Mouse (Mus musculus) neural tube, embryonic 14.5 days (tissue): ENCODE measurements around the gene Dcakd. TPM values are rescaled to one million over a fixed set of nuclear protein-coding genes. Genes with fewer than 3 reads are reported as not detected.
A peak's percentile ranks its signal among the peaks of the same experiment; 100 is the strongest.

Experiments
- ATAC-seq: fragments of 200-750 bp; cut with Nextera tagmentation; 2 replicates; pipeline ENCODE4 v1.8.0; 2017; ENCODE audit warnings: low read depth, mild to moderate bottlenecking, moderate TSS enrichment, moderate library complexity
- H3K27ac ChIP-seq: fragments of 300-500 bp; sonication (generic); 2 replicates; pipeline ENCODE4 v1.5.1; 2014; ENCODE audit warnings: low read depth, mild to moderate bottlenecking, control low read depth, low read length, moderate library complexity, mixed read lengths
- H3K27me3 ChIP-seq: fragments of 300-500 bp; sonication (generic); 2 replicates; pipeline ENCODE4 v1.6.1; 2014; ENCODE audit warnings: low read length; ENCODE audit not compliant: control insufficient read depth, insufficient read depth
- H3K36me3 ChIP-seq: fragments of 300-500 bp; sonication (generic); 2 replicates; pipeline ENCODE4 v1.6.1; 2014; ENCODE audit warnings: low read length, mixed read lengths; ENCODE audit not compliant: control insufficient read depth, insufficient read depth
- H3K4me1 ChIP-seq: fragments of 300-500 bp; sonication (generic); 2 replicates; pipeline ENCODE4 v1.6.1; 2014; ENCODE audit warnings: low read length; ENCODE audit not compliant: control insufficient read depth, insufficient read depth
- H3K4me2 ChIP-seq: fragments of 300-500 bp; sonication (generic); 2 replicates; pipeline ENCODE4 v1.6.1; 2014; ENCODE audit warnings: mild to moderate bottlenecking, low read depth, low read length, control low read depth
- H3K4me3 ChIP-seq: fragments of 300-500 bp; sonication (generic); 2 replicates; pipeline ENCODE4 v1.5.1; 2014; ENCODE audit warnings: low read depth, low read length, control low read depth, mixed read lengths
- H3K9ac ChIP-seq: fragments of 300-500 bp; sonication (generic); replicated peaks from 2 replicates; pipeline ENCODE4 v1.6.1; 2014; ENCODE audit warnings: low read depth, mild to moderate bottlenecking, control low read depth, low read length, mixed read lengths
- H3K9me3 ChIP-seq: fragments of 300-500 bp; sonication (generic); 2 replicates; pipeline ENCODE4 v1.6.1; 2016; ENCODE audit warnings: low read length; ENCODE audit not compliant: control insufficient read depth
- WGBS: fragments of 180-500 bp; shearing (Covaris S2); extraction: QIAGEN DNeasy Blood & Tissue Kit; methylation state at CpG from one replicate; pipeline ENCODE4 v1.1.7; 2014; 5-methylcytosine and 5-hydroxymethylcytosine counted together
- polyA plus RNA-seq: library from polyadenylated mRNA; unstranded; fragments of >200 nt; fragmentation: Nextera tagmentation; extraction: Ambion mirVana; gene quantifications from 2 replicates; pipeline ENCODE4 v1.2.1, GENCODE M21; 2014

Gene Dcakd
- 178 and 193 TPM in 2 replicates for polyA plus RNA-seq

DNA sequence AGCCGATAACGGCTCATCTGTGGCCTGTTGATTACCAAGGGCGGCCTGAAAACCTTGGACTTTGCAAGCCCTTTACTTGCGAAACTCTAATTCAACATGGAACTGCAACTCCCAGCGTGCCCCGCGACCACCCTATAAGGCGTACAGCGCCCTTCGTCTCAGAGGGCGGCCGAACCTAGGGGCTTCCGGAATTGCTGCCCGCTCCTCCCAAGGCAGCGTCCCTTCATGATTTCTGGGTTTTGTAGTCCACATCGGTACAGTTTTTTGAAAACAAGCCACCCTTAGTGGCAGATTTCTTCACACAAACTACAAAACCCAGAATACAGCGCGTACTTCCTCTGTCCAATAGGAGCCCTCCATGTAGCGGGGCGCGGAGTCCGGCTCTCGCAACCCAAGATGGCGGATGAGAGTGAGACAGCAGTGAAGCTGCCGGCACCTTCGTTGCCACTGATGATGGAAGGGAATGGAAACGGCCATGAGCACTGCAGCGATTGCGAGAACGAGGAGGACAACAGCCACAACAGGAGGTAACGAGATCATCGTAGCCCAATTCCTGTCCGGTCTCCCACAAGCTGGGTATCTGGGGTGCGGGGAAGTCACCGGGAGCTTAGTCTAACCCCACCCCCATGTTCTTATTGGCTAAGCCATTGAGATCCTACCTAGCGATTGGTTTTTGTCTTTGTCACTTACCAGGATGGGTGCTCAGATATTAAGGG, at the start of gene Dcakd, which contains the start of gene Nmt1:
Gene Dcakd (minus strand): TSS at position 158 of the 716 bp plus-strand sequence.
Gene Nmt1 (plus strand): TSS at position 15 of the 716 bp plus-strand sequence.
- H3K27me3 ChIP-seq = no peaks in the 10 kb centered on the region
- no peaks in the 10 kb centered on the region for H3K36me3 ChIP-seq
- H3K4me3 ChIP-seq = peak within 1 kb of the TSS; percentile 52
- under 1% methylated on average over 36 of the region's 36 CpGs for WGBS
- H3K9me3 ChIP-seq = no peaks in the 10 kb centered on the region
- peak; percentile 98 for ATAC-seq
- H3K9ac ChIP-seq = peak within 1 kb of the TSS; percentile 55
- H3K27ac ChIP-seq = peak within 1 kb of the TSS; percentile 65
- H3K4me1 ChIP-seq = peaks cover 5% of the 10 kb centered on the region
- H3K4me2 ChIP-seq = peak within 1 kb of the TSS; percentile 60

DNA sequence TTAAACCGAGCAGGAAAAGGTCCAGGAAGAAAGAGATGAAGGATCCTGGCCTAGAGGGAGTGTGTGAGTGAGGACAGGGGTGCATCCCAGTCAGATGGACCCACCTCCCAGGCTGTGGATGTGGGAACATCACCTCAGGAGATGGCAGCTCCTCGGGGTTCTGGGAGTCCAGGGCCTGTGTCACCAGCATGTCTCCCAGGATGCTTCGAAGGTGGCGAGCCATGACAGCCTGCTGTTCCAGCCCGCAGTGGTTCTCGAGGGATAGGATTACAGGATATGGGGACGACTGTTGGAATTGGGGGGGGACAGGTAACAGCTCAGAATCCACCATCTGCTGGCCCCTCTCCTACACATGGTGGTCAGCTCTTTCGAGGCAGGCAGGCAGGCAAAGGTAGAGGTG, 48.4 kb upstream of the Dcakd start:
- no peaks in the 10 kb centered on the region for H3K36me3 ChIP-seq
- 84% methylated on average over 8 of the region's 8 CpGs for WGBS
- H3K27me3 ChIP-seq = peaks cover 10% of the 10 kb centered on the region; the same call in 1 of the 2 replicates
- no peak overlapping the region for H3K27ac ChIP-seq
- H3K4me2 ChIP-seq = no peak overlapping the region
- no peak overlapping the region for H3K9ac ChIP-seq
- no peak for ATAC-seq
- no peak overlapping the region for H3K4me3 ChIP-seq
- no peaks in the 10 kb centered on the region for H3K9me3 ChIP-seq
- peaks cover 9% of the 10 kb centered on the region; the same call in 1 of the 2 replicates for H3K4me1 ChIP-seq

- ATAC-seq = no peak
- Histone ChIP-seq H3K4me3 (no peak overlapping the region), H3K9ac (no peak overlapping the region), H3K4me2 (no peak overlapping the region), H3K27me3 (0 out of 2 replicates have a peak, but pooled peaks cover 5% of the 10 kb centered on the region), H3K9me3 (no peaks in the 10 kb centered on the region), H3K27ac (no peak overlapping the region), H3K36me3 (no peaks in the 10 kb centered on the region), H3K4me1 (peaks cover 7% of the 10 kb centered on the region; the same call in 1 of the 2 replicates)
- 92% methylated on average over 7 of the region's 7 CpGs for WGBS
Observed at GRCm38 (mm10) chr11:103076010-103076409, 47.9 kb upstream of the Dcakd start.

DNA sequence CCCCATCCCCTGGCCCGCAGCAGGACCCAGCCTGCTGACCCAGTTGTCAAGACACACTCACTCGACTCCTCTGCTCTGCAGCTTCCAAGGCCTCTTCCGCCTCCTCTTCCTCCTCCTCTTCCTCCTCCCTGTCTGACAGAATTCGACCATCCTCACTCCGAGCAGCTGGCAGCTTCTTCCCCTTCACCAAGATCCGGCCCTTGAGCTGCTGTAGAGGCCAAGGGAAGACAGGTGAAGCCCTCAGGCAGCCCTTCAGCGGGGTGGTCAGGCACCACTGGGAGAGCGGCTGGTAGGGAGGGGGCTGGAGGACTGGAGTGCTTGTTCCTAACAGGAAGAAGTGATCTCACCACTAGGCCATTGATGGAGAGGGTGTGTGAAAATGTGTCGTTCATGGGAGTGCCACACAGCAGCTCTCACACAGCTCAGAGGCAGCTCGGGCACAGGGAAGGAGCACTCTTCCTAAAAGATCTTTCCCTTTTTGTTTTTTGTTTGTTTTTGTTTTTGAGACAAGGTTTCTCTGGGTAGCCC, 46.7 kb upstream of the Dcakd start:
- ATAC-seq = no peak
- Histone ChIP-seq H3K4me2 (no peak overlapping the region), H3K9ac (no peak overlapping the region), H3K27me3 (0 out of 2 replicates have a peak, but pooled peaks cover under 1% of the 10 kb centered on the region), H3K9me3 (no peaks in the 10 kb centered on the region), H3K27ac (no peak overlapping the region), H3K4me3 (no peak overlapping the region), H3K4me1 (no peaks in the 10 kb centered on the region), H3K36me3 (no peaks in the 10 kb centered on the region)
- WGBS = 28% methylated on average over 10 of the region's 10 CpGs

- Histone ChIP-seq H3K9ac (no peak overlapping the region), H3K4me3 (no peak overlapping the region), H3K27me3 (no peaks in the 10 kb centered on the region), H3K4me2 (no peak overlapping the region), H3K27ac (no peak overlapping the region), H3K4me1 (no peaks in the 10 kb centered on the region), H3K36me3 (0 out of 2 replicates have a peak, but pooled peaks cover under 1% of the 10 kb centered on the region), H3K9me3 (no peaks in the 10 kb centered on the region)
- 67% methylated on average over 10 of the region's 10 CpGs for WGBS
- no peak for ATAC-seq
Observed at GRCm38 (mm10) chr11:103074121-103074650, 46.1 kb upstream of the Dcakd start.

GRCm38 (mm10) chr11:103073671-103074070, 45.5 kb upstream of the Dcakd start:
- Histone ChIP-seq H3K9me3 (no peaks in the 10 kb centered on the region), H3K4me3 (no peak overlapping the region), H3K9ac (no peak overlapping the region), H3K4me1 (no peaks in the 10 kb centered on the region), H3K36me3 (peaks cover 6% of the 10 kb centered on the region), H3K4me2 (no peak overlapping the region), H3K27me3 (no peaks in the 10 kb centered on the region), H3K27ac (no peak overlapping the region)
- 80% methylated on average over 7 of the region's 7 CpGs for WGBS
- no peak for ATAC-seq

GRCm38 (mm10) chr11:103070322-103070880, 42.3 kb upstream of the Dcakd start:
- Histone ChIP-seq H3K27ac (no peak overlapping the region), H3K4me1 (no peaks in the 10 kb centered on the region), H3K9ac (no peak overlapping the region), H3K4me2 (no peak overlapping the region), H3K9me3 (no peaks in the 10 kb centered on the region), H3K27me3 (no peaks in the 10 kb centered on the region), H3K36me3 (peaks cover 24% of the 10 kb centered on the region), H3K4me3 (no peak overlapping the region)
- WGBS = 96% methylated on average over 10 of the region's 10 CpGs
- ATAC-seq = no peak

GRCm38 (mm10) chr11:103069731-103070130, 41.6 kb upstream of the Dcakd start:
- ATAC-seq = no peak
- Histone ChIP-seq H3K4me3 (no peak overlapping the region), H3K9me3 (no peaks in the 10 kb centered on the region), H3K9ac (no peak overlapping the region), H3K4me2 (no peak overlapping the region), H3K4me1 (no peaks in the 10 kb centered on the region), H3K27me3 (no peaks in the 10 kb centered on the region), H3K27ac (no peak overlapping the region), H3K36me3 (peaks cover 28% of the 10 kb centered on the region)
- WGBS = 94% methylated on average over 2 of the region's 2 CpGs

- no peak overlapping the region for H3K9ac ChIP-seq
- no peak overlapping the region for H3K27ac ChIP-seq
- H3K4me2 ChIP-seq = no peak overlapping the region
- ATAC-seq = no peak
- H3K9me3 ChIP-seq = no peaks in the 10 kb centered on the region
- H3K4me1 ChIP-seq = no peaks in the 10 kb centered on the region
- 93% methylated on average over 11 of the region's 11 CpGs for WGBS
- H3K36me3 ChIP-seq = peaks cover 37% of the 10 kb centered on the region
- no peaks in the 10 kb centered on the region for H3K27me3 ChIP-seq
- no peak overlapping the region for H3K4me3 ChIP-seq
Observed at GRCm38 (mm10) chr11:103068884-103069283, 40.8 kb upstream of the Dcakd start.
